Mouse (Mus musculus): ENCODE results near the gene Farsa. TPM values are rescaled to one million over a fixed set of nuclear protein-coding genes. Genes with fewer than 3 reads are reported as not detected.
"Not testable (repeated sequence)": the region's sequence is repeated elsewhere in the genome, so short reads cannot be mapped to it uniquely, and the experiment has no call there.

Farsa gene
- polyA plus RNA-seq, 1 experiment from 2014 or later, result 98.9 TPM

DNA sequence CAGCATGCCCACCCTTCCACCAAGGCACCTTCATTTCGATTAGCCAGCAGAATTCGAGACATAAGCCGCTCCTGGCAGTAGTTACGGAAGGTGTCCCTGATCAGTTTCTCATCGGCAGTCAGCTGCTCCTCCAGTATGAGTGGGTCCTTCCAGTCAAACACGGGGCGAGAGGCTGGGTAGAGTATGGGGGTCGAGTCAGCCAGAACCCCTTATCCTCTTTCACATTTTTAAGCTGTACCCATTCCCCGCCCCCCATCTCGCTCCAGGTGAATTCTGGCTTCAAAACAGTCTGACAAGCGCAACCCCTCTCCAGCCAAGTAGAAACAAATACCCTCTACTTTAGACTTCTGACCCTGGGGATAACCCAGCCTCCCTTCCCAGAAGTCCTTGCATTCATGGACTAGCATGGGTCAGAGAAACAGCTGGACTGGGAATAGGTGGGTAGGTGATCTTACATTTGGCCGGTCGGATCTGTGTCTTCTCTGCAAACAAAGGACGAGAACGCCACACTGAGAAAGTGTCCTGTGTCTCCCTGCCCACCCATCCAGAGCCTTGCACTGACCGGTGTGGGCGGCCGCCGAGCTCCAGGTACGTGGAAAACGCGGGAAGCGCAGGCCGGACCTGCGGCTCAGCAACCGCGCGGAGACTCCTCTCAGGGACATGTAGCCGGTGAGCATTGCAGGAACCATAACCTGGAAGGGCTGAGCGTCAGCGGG is 36.4 kb downstream of the Farsa start:
- peak overlapping the region; percentile 60; the same call in 1 of the 2 replicates for H3K27ac ChIP-seq

DNA sequence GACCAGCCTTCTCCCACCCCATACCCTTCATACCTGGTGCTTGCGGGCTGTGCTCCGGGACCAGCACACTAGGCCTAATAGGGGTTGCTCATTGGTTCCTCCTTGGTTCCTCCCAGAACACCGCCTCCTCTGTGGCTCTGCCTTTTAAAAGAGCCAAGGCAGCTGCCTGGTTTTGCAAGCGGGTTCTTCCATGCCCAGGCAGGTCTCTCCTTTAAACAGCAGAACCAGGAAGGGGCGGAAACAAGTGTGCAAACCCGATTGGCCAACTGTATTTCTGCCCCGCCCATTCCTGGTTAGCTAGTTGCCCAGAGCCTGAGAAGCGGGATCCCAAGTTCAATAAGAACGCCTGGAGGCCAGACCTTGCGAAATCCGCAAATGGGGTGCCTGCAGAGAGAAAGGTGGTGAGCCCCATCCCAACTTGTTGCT is 36.9 kb downstream of the Farsa start, which contains the start of gene Gcdh:
TSS of gene Gcdh (minus strand) at position 213 of the 426 bp plus-strand sequence.
- Histone ChIP-seq H3K27me3 (no peaks in the 10 kb centered on the region), H3K4me3 (peak within 1 kb of the TSS; percentile 72), H3K4me2 (replicated peaks) (peak within 1 kb of the TSS; percentile 67), H3K9me3 (replicated peaks) (no peaks in the 10 kb centered on the region), H3K27ac (peak within 1 kb of the TSS; percentile 60; the same call in 1 of the 2 replicates), H3K4me1 (peaks cover 15% of the 10 kb centered on the region), H3K36me3 (peaks cover 16% of the 10 kb centered on the region), H3K9ac (peak within 1 kb of the TSS; percentile 77)
- peak; percentile 98 for ATAC-seq (ENCODE audit: low FRiP score)
- WGBS, result 0% methylated on average over 11 of the region's 11 CpGs

More for the DNA sequence above, 36.4 kb downstream of the Farsa start:
- Histone ChIP-seq H3K27me3 (no peaks in the 10 kb centered on the region), H3K4me3 (peak overlapping the region; percentile 72), H3K9ac (peak overlapping the region; percentile 77), H3K9me3 (replicated peaks) (no peaks in the 10 kb centered on the region), H3K4me2 (replicated peaks) (peak overlapping the region; percentile 67), H3K4me1 (peaks cover 15% of the 10 kb centered on the region), H3K36me3 (peaks cover 21% of the 10 kb centered on the region)
- WGBS, result 15% methylated on average over 31 of the region's 31 CpGs
- ATAC-seq (ENCODE audit: low FRiP score), result peak; percentile 68

DNA sequence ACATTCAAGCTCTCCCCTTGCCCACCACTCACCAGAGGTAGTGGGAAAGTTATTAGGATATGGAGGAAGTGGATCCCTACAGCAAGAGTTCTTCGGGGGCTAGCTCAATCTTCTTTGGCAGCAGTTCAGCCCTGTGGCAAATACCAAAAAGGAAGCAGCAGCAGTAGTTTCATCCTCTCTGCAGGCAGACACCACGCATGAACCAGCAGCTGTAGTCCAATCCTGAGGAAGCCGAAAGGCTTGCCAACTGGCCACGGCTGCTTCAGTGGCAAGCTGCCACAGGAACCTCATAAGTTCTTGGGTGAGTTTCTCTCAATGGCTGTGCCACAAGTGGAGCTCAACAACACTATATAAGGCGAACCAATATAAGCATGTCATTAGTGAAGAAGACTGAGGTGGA is 39.2 kb downstream of the Farsa start:
- whole genome bisulfite sequencing, result 88% methylated on average over 5 of the region's 5 CpGs
- Histone ChIP-seq H3K27ac (no peak overlapping the region), H3K9me3 (replicated peaks) (no peaks in the 10 kb centered on the region), H3K27me3 (peaks cover 3% of the 10 kb centered on the region), H3K4me1 (peaks cover 15% of the 10 kb centered on the region), H3K9ac (no peak overlapping the region), H3K36me3 (peaks cover under 1% of the 10 kb centered on the region; the same call in 1 of the 2 replicates), H3K4me3 (no peak overlapping the region), H3K4me2 (replicated peaks) (no peak overlapping the region)
- ATAC-seq (ENCODE audit: low FRiP score), result no peak

DNA sequence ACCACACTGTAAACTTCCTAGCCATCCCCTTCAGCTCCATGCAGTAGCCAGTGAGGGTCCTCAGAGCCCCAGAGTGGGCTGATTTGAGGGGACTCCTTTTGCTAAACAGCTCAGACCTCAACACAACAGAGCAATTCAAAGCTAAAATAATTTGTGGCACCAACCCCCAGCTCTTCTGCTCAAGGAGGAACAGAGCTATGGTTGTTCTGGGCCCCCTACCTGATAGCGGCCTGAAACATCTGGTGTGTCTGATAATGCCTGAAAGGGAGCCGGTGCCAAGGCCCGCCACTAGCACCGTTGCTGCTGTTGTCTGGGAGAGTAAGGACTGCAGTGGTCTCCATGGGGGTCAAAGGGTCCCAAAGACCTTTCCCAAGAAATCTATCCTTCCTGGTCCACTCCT is 44.3 kb downstream of the Farsa start:
- Histone ChIP-seq H3K9me3 (replicated peaks) (no peaks in the 10 kb centered on the region), H3K4me2 (replicated peaks) (no peak overlapping the region), H3K36me3 (no peaks in the 10 kb centered on the region), H3K4me1 (peaks cover 11% of the 10 kb centered on the region), H3K9ac (no peak overlapping the region), H3K27ac (no peak overlapping the region), H3K27me3 (peaks cover 32% of the 10 kb centered on the region), H3K4me3 (no peak overlapping the region)
- no peak for ATAC-seq (ENCODE audit: low FRiP score)
- 60% methylated on average over 4 of the region's 4 CpGs for WGBS

DNA sequence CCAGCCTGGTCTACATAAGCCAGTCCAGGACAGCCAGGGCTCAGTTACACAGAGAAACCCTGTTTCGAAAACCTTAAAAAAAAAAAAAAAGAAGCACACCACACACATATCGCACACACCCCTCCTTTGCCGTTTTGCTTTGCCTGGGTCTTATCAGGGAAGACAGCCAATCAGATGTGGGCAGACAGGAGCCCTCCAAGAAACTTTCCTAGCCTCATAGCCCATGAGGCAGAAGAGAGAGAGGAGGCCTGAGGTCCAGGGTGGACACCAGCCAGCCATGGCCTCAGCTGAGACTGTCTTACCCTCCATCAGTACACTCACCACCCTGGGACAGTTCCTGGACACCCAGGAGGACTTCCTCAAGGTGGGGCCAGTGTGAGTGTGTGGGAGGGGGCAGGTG is 45.0 kb downstream of the Farsa start, which contains the start of gene Klf1:
TSS of gene Klf1 (plus strand) at position 177 of the 400 bp plus-strand sequence.
- Histone ChIP-seq H3K9ac (peak within 1 kb of the TSS; percentile 53), H3K4me3 (peak within 1 kb of the TSS; percentile 49), H3K9me3 (replicated peaks) (no peaks in the 10 kb centered on the region), H3K36me3 (no peaks in the 10 kb centered on the region), H3K27me3 (peaks cover 32% of the 10 kb centered on the region), H3K4me2 (replicated peaks) (peak within 1 kb of the TSS; percentile 81), H3K4me1 (peaks cover 11% of the 10 kb centered on the region), H3K27ac (no peak within 1 kb of the TSS)
- 74% methylated on average over 3 of the region's 3 CpGs for WGBS
- ATAC-seq (ENCODE audit: low FRiP score), result no peak

DNA sequence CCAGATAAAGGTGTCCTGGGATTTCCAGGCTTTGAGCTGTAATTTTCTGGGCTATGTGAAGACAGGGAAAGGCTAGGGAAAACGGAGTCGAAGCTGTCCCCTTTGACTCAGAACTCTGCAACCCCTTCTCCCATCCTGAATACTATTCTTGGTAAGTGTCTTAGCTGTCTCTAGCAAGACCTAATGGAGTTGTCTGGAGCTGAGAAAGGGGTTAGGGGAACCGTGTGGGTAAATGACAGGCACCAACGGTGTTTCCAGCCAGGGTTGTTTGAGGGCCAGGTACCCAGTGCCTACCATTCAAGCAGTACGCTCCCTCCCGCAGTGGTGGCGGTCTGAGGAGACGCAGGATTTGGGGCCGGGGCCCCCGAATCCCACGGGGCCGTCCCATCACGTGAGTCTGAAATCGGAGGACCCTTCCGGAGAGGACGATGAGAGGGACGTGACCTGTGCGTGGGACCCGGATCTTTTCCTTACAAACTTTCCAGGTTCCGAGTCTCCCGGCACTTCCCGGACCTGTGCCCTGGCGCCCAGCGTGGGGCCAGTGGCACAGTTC is 45.7 kb downstream of the Farsa start:
- Histone ChIP-seq H3K9ac (peak overlapping the region; percentile 53), H3K4me2 (replicated peaks) (peak overlapping the region; percentile 81), H3K36me3 (no peaks in the 10 kb centered on the region), H3K27ac (no peak overlapping the region), H3K4me3 (peak overlapping the region; percentile 49), H3K4me1 (peaks cover 11% of the 10 kb centered on the region), H3K27me3 (peaks cover 32% of the 10 kb centered on the region), H3K9me3 (replicated peaks) (no peaks in the 10 kb centered on the region)
- 3% methylated on average over 24 of the region's 24 CpGs for WGBS
- ATAC-seq (ENCODE audit: low FRiP score), result peak; percentile 47

DNA sequence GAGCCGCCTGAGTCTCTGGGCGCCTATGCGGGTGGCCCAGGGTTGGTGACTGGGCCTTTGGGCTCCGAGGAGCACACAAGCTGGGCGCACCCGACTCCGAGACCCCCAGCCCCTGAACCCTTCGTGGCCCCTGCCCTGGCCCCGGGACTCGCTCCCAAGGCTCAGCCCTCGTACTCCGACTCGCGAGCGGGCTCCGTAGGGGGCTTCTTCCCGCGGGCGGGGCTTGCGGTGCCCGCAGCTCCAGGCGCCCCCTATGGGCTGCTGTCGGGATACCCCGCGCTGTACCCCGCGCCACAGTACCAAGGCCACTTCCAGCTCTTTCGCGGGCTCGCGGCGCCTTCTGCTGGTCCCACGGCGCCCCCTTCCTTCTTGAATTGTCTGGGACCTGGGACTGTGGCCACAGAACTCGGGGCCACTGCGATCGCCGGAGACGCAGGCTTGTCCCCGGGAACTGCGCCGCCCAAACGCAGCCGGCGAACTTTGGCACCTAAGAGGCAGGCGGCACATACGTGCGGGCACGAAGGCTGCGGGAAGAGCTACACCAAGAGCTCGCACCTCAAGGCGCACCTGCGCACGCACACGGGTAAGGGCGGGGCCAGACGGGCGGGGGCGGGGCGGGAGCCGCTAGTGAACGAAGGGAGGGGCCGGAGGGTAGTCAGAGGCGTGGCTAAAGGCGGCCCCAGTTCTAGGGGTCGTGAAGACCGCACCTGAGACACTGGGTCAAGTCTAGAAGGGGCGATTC is 46.3 kb downstream of the Farsa start:
- Histone ChIP-seq H3K4me3 (peak overlapping the region; percentile 49), H3K27ac (no peak overlapping the region), H3K27me3 (peaks cover 32% of the 10 kb centered on the region), H3K36me3 (no peaks in the 10 kb centered on the region), H3K4me1 (peaks cover 11% of the 10 kb centered on the region), H3K9me3 (replicated peaks) (no peaks in the 10 kb centered on the region), H3K9ac (peak overlapping the region; percentile 53), H3K4me2 (replicated peaks) (peak overlapping the region; percentile 81)
- ATAC-seq (ENCODE audit: low FRiP score), result peak; percentile 84
- under 1% methylated on average over 68 of the region's 68 CpGs for WGBS

DNA sequence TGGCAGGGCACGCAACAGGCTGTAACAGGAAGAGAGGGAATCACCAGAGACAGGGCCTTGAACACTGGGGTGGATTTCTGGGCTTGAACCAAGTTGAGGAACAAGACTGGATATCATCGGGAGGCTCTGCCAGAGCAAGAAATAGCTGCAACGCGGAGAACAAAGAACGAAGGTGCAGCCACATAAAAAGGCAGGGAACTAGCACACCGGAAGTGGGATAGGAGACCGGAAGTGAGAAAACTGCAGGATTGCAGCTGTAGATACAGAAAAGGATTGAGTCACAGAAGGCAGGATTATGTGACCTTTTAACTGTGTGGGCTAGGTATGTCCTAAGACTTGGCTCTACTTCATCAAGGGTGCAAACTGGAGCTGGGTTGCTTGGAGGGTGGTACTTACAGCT is 47.6 kb downstream of the Farsa start:
- no peaks in the 10 kb centered on the region for H3K9me3 ChIP-seq (replicated peaks)
- H3K4me1 ChIP-seq, result peaks cover 20% of the 10 kb centered on the region
- no peak overlapping the region for H3K9ac ChIP-seq
- no peak for ATAC-seq (ENCODE audit: low FRiP score)
- no peaks in the 10 kb centered on the region for H3K36me3 ChIP-seq
- H3K27me3 ChIP-seq, result peaks cover 38% of the 10 kb centered on the region
- H3K4me3 ChIP-seq, result no peak overlapping the region
- 94% methylated on average over 7 of the region's 7 CpGs for WGBS
- H3K4me2 ChIP-seq (replicated peaks), result no peak overlapping the region
- H3K27ac ChIP-seq, result no peak overlapping the region

DNA sequence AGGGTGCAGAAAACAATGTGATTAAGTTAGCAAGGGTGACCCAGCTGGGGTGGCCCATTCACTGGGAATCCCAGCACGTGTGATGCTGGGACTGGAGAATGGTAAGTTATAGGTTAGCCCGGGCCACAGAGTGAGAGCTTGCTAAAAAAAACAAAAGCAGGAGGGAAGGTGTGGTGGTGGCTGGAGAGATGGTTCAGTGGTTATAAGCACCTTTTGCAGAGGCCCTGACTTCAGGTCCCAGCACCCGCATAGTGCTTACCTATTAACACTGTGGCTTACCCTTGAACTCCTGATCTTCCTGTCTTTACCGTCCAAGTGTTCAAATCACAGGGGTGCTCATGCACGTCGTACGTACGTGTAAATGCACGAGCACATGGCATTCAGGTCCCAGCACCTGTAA is 50.2 kb downstream of the Farsa start:
- H3K4me3 ChIP-seq, result no peak overlapping the region
- no peak overlapping the region for H3K4me2 ChIP-seq (replicated peaks)
- peaks cover 22% of the 10 kb centered on the region for H3K36me3 ChIP-seq
- H3K27me3 ChIP-seq, result peaks cover 52% of the 10 kb centered on the region
- 96% methylated on average over 9 of the region's 9 CpGs for WGBS
- H3K9me3 ChIP-seq (replicated peaks), result no peaks in the 10 kb centered on the region
- no peak overlapping the region for H3K27ac ChIP-seq
- H3K9ac ChIP-seq, result no peak overlapping the region
- H3K4me1 ChIP-seq, result peaks cover 21% of the 10 kb centered on the region
- ATAC-seq (ENCODE audit: low FRiP score), result no peak

DNA sequence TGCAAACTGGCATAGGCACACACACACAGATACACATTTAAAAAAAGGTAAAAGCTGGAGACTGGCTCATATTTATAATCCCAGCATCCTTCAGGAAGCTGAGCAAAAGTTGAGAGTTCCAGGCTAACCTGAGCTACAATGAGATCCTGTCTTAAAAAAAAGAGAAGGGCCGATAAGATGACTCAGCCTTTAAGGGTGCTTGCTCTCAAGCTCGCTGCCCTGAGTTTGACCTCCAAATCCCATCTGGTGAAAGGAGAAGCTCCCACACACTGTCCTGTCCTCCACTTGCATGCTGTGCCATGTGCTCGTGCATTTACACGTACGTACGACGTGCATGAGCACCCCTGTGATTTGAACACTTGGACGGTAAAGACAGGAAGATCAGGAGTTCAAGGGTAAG is 50.7 kb downstream of the Farsa start:
- Histone ChIP-seq H3K36me3 (peaks cover 27% of the 10 kb centered on the region), H3K27me3 (peaks cover 52% of the 10 kb centered on the region), H3K9ac (no peak overlapping the region), H3K4me3 (no peak overlapping the region), H3K9me3 (replicated peaks) (no peaks in the 10 kb centered on the region), H3K27ac (no peak overlapping the region), H3K4me2 (replicated peaks) (no peak overlapping the region), H3K4me1 (peaks cover 21% of the 10 kb centered on the region)
- WGBS, result 77% methylated on average over 8 of the region's 8 CpGs
- ATAC-seq (ENCODE audit: low FRiP score), result no peak

DNA sequence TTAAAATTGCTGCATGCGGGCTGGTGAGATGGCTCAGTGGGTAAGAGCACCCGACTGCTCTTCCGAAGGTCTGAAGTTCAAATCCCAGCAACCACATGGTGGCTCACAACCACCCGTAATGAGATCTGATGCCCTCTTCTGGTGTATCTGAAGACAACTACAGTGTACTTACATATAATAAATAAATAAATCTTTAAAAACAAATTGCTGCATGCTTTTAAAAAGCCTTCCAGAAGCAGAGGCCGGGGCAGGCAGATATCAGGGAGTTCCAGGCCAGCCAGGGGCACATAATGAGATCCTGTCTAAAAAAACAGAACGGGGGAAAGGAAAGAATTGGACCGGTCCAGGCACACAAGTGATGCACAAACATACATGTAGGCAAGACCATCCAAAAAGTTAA is 51.2 kb downstream of the Farsa start:
- not testable (repeated sequence) for H3K9ac ChIP-seq; H3K27ac ChIP-seq; ATAC-seq (ENCODE audit: low FRiP score); H3K9me3 ChIP-seq (replicated peaks)
- H3K4me3 ChIP-seq, result peak overlapping the region; percentile 42; the same call in 1 of the 2 replicates
- H3K4me2 ChIP-seq (replicated peaks), result peak overlapping the region; percentile 62
- peaks cover 52% of the 10 kb centered on the region for H3K27me3 ChIP-seq
- H3K36me3 ChIP-seq, result peaks cover 32% of the 10 kb centered on the region
- 34% methylated on average over 7 of the region's 7 CpGs for WGBS
- H3K4me1 ChIP-seq, result peaks cover 21% of the 10 kb centered on the region

Measured in hindbrain, embryonic 12.5 days (tissue).